Mouse (Mus musculus): ENCODE measurements around the gene Myoz2.

DNA sequence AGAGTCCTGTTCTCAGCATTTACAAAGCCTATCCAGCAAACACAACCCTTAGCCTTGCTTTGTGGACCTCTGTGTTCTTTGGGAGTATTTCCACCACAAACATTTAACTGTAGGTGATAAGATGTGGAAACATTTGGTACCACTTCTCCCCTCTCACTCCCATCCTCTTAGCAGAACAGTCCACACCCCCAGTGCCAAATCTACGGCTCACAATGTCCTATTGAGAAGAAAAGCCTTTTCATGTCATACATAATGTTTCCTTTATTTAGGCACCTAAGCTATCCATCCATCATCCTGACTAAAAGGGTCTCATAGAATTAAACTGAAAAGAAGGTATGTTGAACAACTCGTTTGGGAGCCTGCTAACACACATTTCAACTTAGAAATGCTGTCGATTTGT lies 9.2 kb downstream of the Myoz2 start:
- TF ChIP-seq CTCF (IDR thresholded peaks at IDR 0.05; ENCODE audit: control insufficient read depth, insufficient read depth, low read length): no peak
- TF ChIP-seq POLR2A (IDR thresholded peaks at IDR 0.05; ENCODE audit: borderline replicate concordance, control insufficient read depth, low read depth, low read length): no peak
